In genomic region chr2:21199051-21199450, GRCm38 (mm10) we compare ENCODE assay signal across 28 mouse cellular contexts. TPM values are rescaled to one million over a fixed set of nuclear protein-coding genes. Genes with fewer than 3 reads are reported as not detected.
DNase-seq lines count a peak whose midpoint lies in the region; ATAC-seq and TF ChIP-seq lines count a peak whose summit lies in the region.
"Had no signal": no experiment of that assay in that cellular context is flagged by ENCODE, and none has a peak within 500 bp of the region (broad histone marks: within the 10 kb centered on the region; RNA-seq: fewer than 3 reads in every experiment).

No protein-coding gene starts in this region.

- ATAC-seq in heart, postnatal 0 days (ENCODE audit: insufficient read depth, low read depth): 0 out of 2 replicates have a peak, but pooled peaks have one; percentile 6
- ATAC-seq: activated CD4-positive, CD25-positive, alpha-beta regulatory T cell, adult 4 months; forebrain, embryonic 15.5 days; hindbrain, postnatal 0 days; inflammation-experienced regulatory T-cells, adult 6 months; intestine, embryonic 16.5 days had no signal

- no peaks in the 10 kb centered on the region for H3K27me3 ChIP-seq in heart, postnatal 0 days (ENCODE audit: control insufficient read depth, insufficient read depth, low read length)
- H3K27me3 ChIP-seq in kidney, adult 2 months (replicated peaks; ENCODE audit: control insufficient read depth, insufficient read depth, low read length): no peaks in the 10 kb centered on the region
- H3K27me3 ChIP-seq: CH12.LX; embryonic facial prominence, embryonic 12.5 days; forebrain, embryonic 12.5 days; forebrain, embryonic 15.5 days; heart, embryonic 12.5 days; heart, embryonic 15.5 days had no signal

- no peak for TF ChIP-seq POLR2A in kidney, adult 2 months (IDR thresholded peaks at IDR 0.05; ENCODE audit: low read depth, low read length)

- no peak overlapping the region for H3K4me3 ChIP-seq in heart, postnatal 0 days (ENCODE audit: low read depth, low read length)
- no peak overlapping the region for H3K4me3 ChIP-seq in kidney, adult 2 months (ENCODE audit: insufficient read depth, low read depth, low read length)
- H3K4me3 ChIP-seq: embryonic facial prominence, embryonic 12.5 days; erythroblast, embryonic 14.5 days; forebrain, embryonic 12.5 days; forebrain, embryonic 15.5 days; heart, embryonic 12.5 days; heart, embryonic 15.5 days had no signal

- H3K4me1 ChIP-seq in heart, postnatal 0 days (ENCODE audit: control insufficient read depth, insufficient read depth): peaks cover 17% of the 10 kb centered on the region
- H3K4me1 ChIP-seq in kidney, adult 2 months (ENCODE audit: control insufficient read depth, insufficient read depth, low read length): no peaks in the 10 kb centered on the region
- H3K4me1 ChIP-seq: embryonic facial prominence, embryonic 12.5 days; forebrain, embryonic 12.5 days; forebrain, embryonic 15.5 days had no signal

- 0 out of 2 replicates have a peak, but pooled peaks cover 4% of the 10 kb centered on the region for H3K9me3 ChIP-seq in heart, postnatal 0 days (replicated peaks; ENCODE audit: control insufficient read depth, low read length)
- H3K9me3 ChIP-seq: embryonic facial prominence, embryonic 12.5 days; forebrain, embryonic 15.5 days; G1E; heart, embryonic 12.5 days; heart, embryonic 15.5 days had no signal

- H3K27ac ChIP-seq in heart, postnatal 0 days (ENCODE audit: low read depth): no peak overlapping the region
- no peak overlapping the region for H3K27ac ChIP-seq in kidney, adult 2 months (ENCODE audit: insufficient read depth, low read depth, low read length)
- H3K27ac ChIP-seq: embryonic facial prominence, embryonic 12.5 days; forebrain, embryonic 12.5 days; forebrain, embryonic 15.5 days; heart, embryonic 15.5 days; hindbrain, embryonic 14.5 days; hindbrain, postnatal 0 days had no signal

- WGBS in heart, postnatal 0 days: 32% methylated on average over 3 of the region's 3 CpGs
- WGBS in kidney, adult 2 months: 47% methylated on average over 3 of the region's 3 CpGs

- TF ChIP-seq EP300 in heart, postnatal 0 days (IDR thresholded peaks at IDR 0.05; ENCODE audit: low read depth): no peak

- intact Hi-C loops in heart, postnatal 14 days (cut with DNase I): no loop called here

- H3K9ac ChIP-seq in heart, postnatal 0 days (replicated peaks; ENCODE audit: low read depth, low read length): no peak overlapping the region
- H3K9ac ChIP-seq: embryonic facial prominence, embryonic 12.5 days; forebrain, embryonic 12.5 days; forebrain, embryonic 15.5 days; heart, embryonic 12.5 days; heart, embryonic 15.5 days; hindbrain, embryonic 14.5 days had no signal

- H3K36me3 ChIP-seq in heart, postnatal 0 days (replicated peaks; ENCODE audit: control insufficient read depth, insufficient read depth, low read length): no peaks in the 10 kb centered on the region
- no peaks in the 10 kb centered on the region for H3K36me3 ChIP-seq in kidney, adult 2 months (ENCODE audit: control insufficient read depth, insufficient read depth, low read length)
- H3K36me3 ChIP-seq: embryonic facial prominence, embryonic 12.5 days; forebrain, embryonic 12.5 days; forebrain, embryonic 15.5 days; G1E; heart, embryonic 12.5 days; heart, embryonic 15.5 days had no signal

- no peak for TF ChIP-seq CTCF in heart, postnatal 0 days (IDR thresholded peaks at IDR 0.05; ENCODE audit: low read depth)
- TF ChIP-seq CTCF in kidney, adult 2 months (conservative IDR thresholded peaks at IDR 0.05; ENCODE audit: insufficient read depth, insufficient read length, low read depth, low read length): no peak

- no peak overlapping the region for H3K4me2 ChIP-seq in heart, postnatal 0 days (ENCODE audit: low read depth, low read length)
- H3K4me2 ChIP-seq: embryonic facial prominence, embryonic 12.5 days; forebrain, embryonic 12.5 days; forebrain, embryonic 15.5 days; heart, embryonic 12.5 days; heart, embryonic 15.5 days; hindbrain, embryonic 14.5 days had no signal

- DNase-seq in heart, postnatal 0 days (ENCODE audit: low spot score): no peak
- DNase-seq in heart, postnatal 14 days: no peak
- peak; percentile 13 for DNase-seq in kidney, adult 2 months
- DNase-seq in kidney, postnatal 25 days: no peak
- DNase-seq in MN1 (ENCODE audit: low spot score): peak; percentile 55
- peak; percentile 3 for DNase-seq in yolk sac, embryonic 10.5 days (ENCODE audit: low spot score)
- no peak for DNase-seq in lung, postnatal 10 days
- DNase-seq: adrenal gland, adult 8-10 months; adrenal gland, postnatal 25 days; B cell, adult 2 months; cerebellum, adult 11-12 months; cerebellum, adult 9-10 months; cerebellum, postnatal 14 days; gastrocnemius, postnatal 36 days; heart, postnatal 36 days had no signal

RNA-seq across cellular contexts. Expression of gene Enkur, which starts 6.1 kb away (rescaled TPM):
- 1.1 TPM in 1 of 2 replicates, not detected in the other for total RNA-seq in heart, postnatal 0 days (2014; rRNA removed; ENCODE audit: low replicate concordance)
- polyA plus RNA-seq in heart, postnatal 0 days (2015; fragmentation: Nextera tagmentation; extraction: Ambion mirVana): 3.8 and 4.8 TPM in 2 replicates
- total RNA-seq in heart, postnatal 14 days (2021): 1 to 10 TPM; 3.8 to 4.4 TPM
- polyA plus RNA-seq in kidney, adult 2 months (2012; rRNA removed): 0.19 TPM in 1 of 2 replicates, not detected in the other
- polyA plus RNA-seq: activated CD4-positive, CD25-positive, alpha-beta regulatory T cell, adult 4 months; erythroblast, embryonic 14.5 days; G1E had no signal

RNA-seq across cellular contexts. Expression of gene Thnsl1, which starts 6.5 kb away (rescaled TPM):
- 2.7 and 5.8 TPM in 2 replicates for total RNA-seq in heart, postnatal 0 days (2014; rRNA removed; ENCODE audit: low replicate concordance)
- 5.7 and 6.1 TPM in 2 replicates for polyA plus RNA-seq in heart, postnatal 0 days (2015; fragmentation: Nextera tagmentation; extraction: Ambion mirVana)
- 1 to 10 TPM; 5.0 to 5.5 TPM for total RNA-seq in heart, postnatal 14 days (2021)
- 4.7 and 5.1 TPM in 2 replicates for polyA plus RNA-seq in kidney, adult 2 months (2012; rRNA removed)
- polyA plus RNA-seq: erythroblast, embryonic 14.5 days had no signal

Comparison
In these comparisons a context has a peak if more than half of its experiments do, and no peak if none do; other contexts are left out.
1. DNase-seq: peak in kidney, adult 2 months (single experiment), MN1 (single experiment) and yolk sac, embryonic 10.5 days (single experiment); none in heart, postnatal 0 days (single experiment), heart, postnatal 14 days (0 of 2), kidney, postnatal 25 days (0 of 2) and lung, postnatal 10 days (single experiment).